Mouse (Mus musculus) testis, adult 2 months (tissue): ENCODE results near the gene Adora3.

Experiments used
- CTCF ChIP-seq: fragments of 200-500 bp; IDR thresholded peaks from 2 replicates; pipeline ENCODE4 v1.5.1; 2012; ENCODE audit warnings: low read depth, mild to moderate bottlenecking, inconsistent platforms, low read length, moderate library complexity; ENCODE audit not compliant: control insufficient read depth, insufficient read depth, insufficient replicate concordance
- POLR2A ChIP-seq: fragments of 200-500 bp; IDR thresholded peaks from 2 replicates; pipeline ENCODE4 v1.6.1; 2012; ENCODE audit warnings: low read depth, mild to moderate bottlenecking, inconsistent platforms, low read length, moderate library complexity; ENCODE audit not compliant: control insufficient read depth

DNA sequence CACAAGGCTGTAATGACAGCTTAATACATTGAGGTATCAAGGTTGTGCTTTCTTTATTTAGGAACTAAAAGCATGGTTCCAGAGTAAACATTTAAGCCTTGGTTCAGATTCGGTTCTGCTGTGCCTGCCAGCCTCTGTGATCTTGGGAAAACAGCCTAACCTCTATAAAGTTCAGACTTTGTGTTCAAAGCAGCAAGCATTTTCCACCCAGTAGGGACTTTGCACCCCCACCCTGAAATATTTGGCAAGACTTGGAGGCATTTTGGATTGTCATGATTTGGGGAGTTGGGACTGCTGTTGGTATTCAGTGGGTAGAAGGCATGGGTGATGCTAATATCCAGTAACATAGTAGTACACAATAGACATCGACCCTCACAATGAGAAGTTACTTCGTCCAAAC, 18.3 kb downstream of the Adora3 start:
- TF ChIP-seq CTCF (no peak), POLR2A (no peak)
